Comparison of ENCODE assay signal across 8 mouse cellular contexts in the genomic region with DNA sequence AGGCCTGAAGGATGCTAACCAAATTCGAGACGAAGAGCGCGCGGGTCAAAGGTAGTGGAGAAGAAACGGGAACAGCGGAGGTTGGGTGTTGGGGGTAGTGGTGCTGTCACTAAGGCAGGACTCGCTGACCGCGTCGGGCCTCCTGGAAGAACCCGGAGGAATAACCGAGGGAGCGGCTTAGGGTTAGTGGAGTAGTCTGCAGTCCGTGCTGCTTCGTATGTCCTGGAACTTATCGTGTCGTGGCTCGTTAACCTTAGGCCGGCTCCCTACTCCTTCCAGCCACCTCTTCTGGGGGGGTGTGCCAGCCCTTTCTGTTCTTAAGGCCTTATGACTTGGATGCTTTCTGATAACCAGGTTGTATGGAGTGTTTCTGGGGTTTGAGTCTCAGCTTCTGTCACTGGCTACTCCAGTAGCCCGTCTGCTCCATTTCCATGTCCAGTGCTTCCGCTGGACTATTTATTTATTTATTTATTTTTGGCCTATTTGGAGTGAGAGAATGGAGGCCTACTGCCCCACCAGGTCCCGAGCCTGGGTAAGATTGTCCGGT. TPM values are rescaled to one million over a fixed set of nuclear protein-coding genes. Genes with fewer than 3 reads are reported as not detected.
A peak's percentile ranks its signal among the peaks of the same experiment; 100 is the strongest.
DNase-seq lines count a peak whose midpoint lies in the region; ATAC-seq and TF ChIP-seq lines count a peak whose summit lies in the region.

No protein-coding gene starts in this region.

- no peak for TF ChIP-seq RAD21 in CH12.LX (IDR thresholded peaks at IDR 0.05; ENCODE audit: low read depth, low read length)

- no peaks in the 10 kb centered on the region for H3K27me3 ChIP-seq in CH12.LX (replicated peaks)
- no peaks in the 10 kb centered on the region for H3K27me3 ChIP-seq in forebrain, embryonic 15.5 days
- H3K27me3 ChIP-seq in liver, embryonic 16.5 days (ENCODE audit: control insufficient read depth, insufficient read depth, low read depth, low read length): no peaks in the 10 kb centered on the region

- DNase-seq in frontal cortex, adult 2 months (ENCODE audit: extremely low spot score in 1 of 2, low spot score in 1 of 2): no peak
- peak; percentile 14 for DNase-seq in CH12.LX (ENCODE audit: extremely low read depth)
- DNase-seq in left cerebral cortex, postnatal 25 days (ENCODE audit: low spot score in 2 of 2): no peak
- DNase-seq in urinary bladder, postnatal 36 days (ENCODE audit: low spot score in 2 of 2): no peak
- DNase-seq in spleen, postnatal 14 days (ENCODE audit: low spot score in 2 of 2): no peak

- no peak for TF ChIP-seq CTCF in CH12.LX (conservative IDR thresholded peaks at IDR 0.05 in 1 of 2, IDR thresholded peaks at IDR 0.05 in 1 of 2; ENCODE audit: low read depth in 2 of 2, low read length in 2 of 2)

- peak overlapping the region; percentile 98 for H3K9ac ChIP-seq in CH12.LX (ENCODE audit: insufficient read depth, low read depth)
- peak overlapping the region; percentile 90 for H3K9ac ChIP-seq in forebrain, embryonic 15.5 days (replicated peaks)
- peak overlapping the region; percentile 92 for H3K9ac ChIP-seq in liver, embryonic 16.5 days (ENCODE audit: low read depth, low read length)

- peak; percentile 51 for ATAC-seq in frontal cortex, adult (ENCODE audit: low TSS enrichment)
- ATAC-seq in forebrain, embryonic 15.5 days (replicated peaks): peak; percentile 85
- ATAC-seq in liver, embryonic 16.5 days (ENCODE audit: low read depth): peak; percentile 54

- TF ChIP-seq POLR2A in CH12.LX (IDR thresholded peaks at IDR 0.05; ENCODE audit: low read depth, low read length): no peak

- H3K4me1 ChIP-seq in CH12.LX (ENCODE audit: control insufficient read depth in 1 of 2, insufficient read depth in 2 of 2): peaks cover 4 to 35% of the 10 kb centered on the region in 2 experiments; a peak in 3 of 4 replicates
- H3K4me1 ChIP-seq in forebrain, embryonic 15.5 days: peaks cover 33% of the 10 kb centered on the region
- H3K4me1 ChIP-seq in liver, embryonic 16.5 days (ENCODE audit: control insufficient read depth, low read depth, low read length): peaks cover 17% of the 10 kb centered on the region

- H3K9me3 ChIP-seq in CH12.LX (replicated peaks; ENCODE audit: low read length): no peaks in the 10 kb centered on the region
- no peaks in the 10 kb centered on the region for H3K9me3 ChIP-seq in forebrain, embryonic 15.5 days
- no peaks in the 10 kb centered on the region for H3K9me3 ChIP-seq in liver, embryonic 16.5 days (replicated peaks; ENCODE audit: control insufficient read depth, low read length)

- peak overlapping the region; percentile 57; the same call in 1 of the 2 replicates for H3K4me2 ChIP-seq in CH12.LX (ENCODE audit: insufficient read depth, low read depth, poor library complexity, severe bottlenecking)
- peak overlapping the region; percentile 61 for H3K4me2 ChIP-seq in forebrain, embryonic 15.5 days (replicated peaks)
- H3K4me2 ChIP-seq in liver, embryonic 16.5 days (ENCODE audit: low read depth, low read length): peak overlapping the region; percentile 79

- H3K79me2 ChIP-seq in CH12.LX (replicated peaks; ENCODE audit: control insufficient read depth, extremely low read depth, insufficient read depth, poor library complexity, severe bottlenecking): peaks cover 55% of the 10 kb centered on the region

- intact Hi-C loops in left cerebral cortex, postnatal 25 days (cut with DNase I): no loop called here

- 2% methylated on average over 24 of the region's 24 CpGs for WGBS in forebrain, embryonic 15.5 days
- WGBS in liver, embryonic 16.5 days (ENCODE audit: insufficient replicate concordance): under 1% methylated on average over 24 of the region's 24 CpGs

- peak overlapping the region; percentile 76 to 100 (median 81) for H3K4me3 ChIP-seq in CH12.LX (replicated peaks in 1 of 3; ENCODE audit: low read depth in 2 of 3, low read length in 2 of 3, poor library complexity in 1 of 3)
- H3K4me3 ChIP-seq in forebrain, embryonic 15.5 days: peak overlapping the region; percentile 94
- H3K4me3 ChIP-seq in liver, embryonic 16.5 days (ENCODE audit: low read depth, low read length): peak overlapping the region; percentile 96

- dilution Hi-C loops in CH12.LX (cut with MboI; ENCODE audit: extremely low pct_ligation_motif_present, extremely low pct_unique_long_range_greater_than_20kb, low sequenced_read_pairs): no loop called here

- H3K36me3 ChIP-seq in CH12.LX (replicated peaks in 1 of 2; ENCODE audit: control insufficient read depth in 1 of 2, insufficient read depth in 1 of 2, low read length in 1 of 2): peaks cover 16 to 40% of the 10 kb centered on the region in 2 experiments
- peaks cover 23% of the 10 kb centered on the region for H3K36me3 ChIP-seq in forebrain, embryonic 15.5 days
- no peaks in the 10 kb centered on the region for H3K36me3 ChIP-seq in liver, embryonic 16.5 days (ENCODE audit: control insufficient read depth, insufficient read depth)

- TF ChIP-seq EP300 in CH12.LX (IDR thresholded peaks at IDR 0.05; ENCODE audit: low read length): no peak

- in situ Hi-C loops in CH12.LX (cut with MboI; ENCODE audit: low pct_ligation_motif_present, low pct_unique_long_range_greater_than_20kb, low sequenced_read_pairs): no loop called here

- H3K27ac ChIP-seq in CH12.LX (ENCODE audit: insufficient read depth, low read depth): no peak overlapping the region
- peak overlapping the region; percentile 86 for H3K27ac ChIP-seq in forebrain, embryonic 15.5 days (replicated peaks)
- H3K27ac ChIP-seq in liver, embryonic 16.5 days (ENCODE audit: low read length): peak overlapping the region; percentile 82

TF ChIP-seq in CH12.LX, 34 proteins besides CTCF, POLR2A, EP300 and RAD21:
- TF ChIP-seq GABPA (IDR thresholded peaks at IDR 0.05; ENCODE audit: insufficient replicate concordance, low read depth, low read length) (no peak), MXI1 (IDR thresholded peaks at IDR 0.05; ENCODE audit: low read depth, low read length) (0 out of 2 replicates have a peak, but pooled peaks have one; percentile 7)
TF ChIP-seq in CH12.LX: peak in this region for 1.

RNA-seq across cellular contexts. Expression of gene Ncstn, which starts 0.4 kb away (rescaled TPM):
- polyA plus RNA-seq in frontal cortex, adult 2 months (2012; rRNA removed): 82.6 and 88.1 TPM in 2 replicates
- 21.5 and 24.5 TPM in 2 replicates for total RNA-seq in CH12.LX (2012; rRNA removed)
- total RNA-seq in CH12.LX (2014; rRNA removed): 12.4 and 15.0 TPM in 2 replicates
- 52.4 and 56.1 TPM in 2 replicates for polyA plus RNA-seq in CH12.LX (2012; ENCODE audit: insufficient read length, low read depth)
- polyA plus RNA-seq in forebrain, embryonic 15.5 days (2015; fragmentation: Nextera tagmentation; extraction: Ambion mirVana): 104 and 105 TPM in 2 replicates
- polyA plus RNA-seq in liver, embryonic 16.5 days (2015; fragmentation: Nextera tagmentation; extraction: Ambion mirVana): 39.5 and 42.9 TPM in 2 replicates
- total RNA-seq in left cerebral cortex, postnatal 25 days (2021): 10 to 100 TPM; 68.3 to 70.8 TPM

RNA-seq across cellular contexts. Expression of gene Copa, which starts 0.6 kb away (rescaled TPM):
- 114 and 122 TPM in 2 replicates for polyA plus RNA-seq in frontal cortex, adult 2 months (2012; rRNA removed)
- total RNA-seq in CH12.LX (2012; rRNA removed) (158 and 165 TPM in 2 replicates), CH12.LX (2014; rRNA removed) (155 and 157 TPM in 2 replicates)
- polyA plus RNA-seq in CH12.LX (2012; ENCODE audit: insufficient read length, low read depth): 160 and 165 TPM in 2 replicates
- 207 TPM in 2 replicates for polyA plus RNA-seq in forebrain, embryonic 15.5 days (2015; fragmentation: Nextera tagmentation; extraction: Ambion mirVana)
- polyA plus RNA-seq in liver, embryonic 16.5 days (2015; fragmentation: Nextera tagmentation; extraction: Ambion mirVana): 75.9 and 82.2 TPM in 2 replicates
- total RNA-seq in left cerebral cortex, postnatal 25 days (2021): 100 to 1,000 TPM; 146 to 154 TPM

RNA-seq across cellular contexts. Expression of gene Nhlh1, which starts 25.6 kb away (rescaled TPM):
- polyA plus RNA-seq in frontal cortex, adult 2 months (2012; rRNA removed): 0.30 and 0.50 TPM in 2 replicates
- not detected in 2 replicates for total RNA-seq in CH12.LX (2012; rRNA removed)
- not detected in 2 replicates for total RNA-seq in CH12.LX (2014; rRNA removed)
- 0.16 TPM in 1 of 2 replicates, not detected in the other for polyA plus RNA-seq in CH12.LX (2012; ENCODE audit: insufficient read length, low read depth)
- 3.9 and 4.6 TPM in 2 replicates for polyA plus RNA-seq in forebrain, embryonic 15.5 days (2015; fragmentation: Nextera tagmentation; extraction: Ambion mirVana)
- polyA plus RNA-seq in liver, embryonic 16.5 days (2015; fragmentation: Nextera tagmentation; extraction: Ambion mirVana): not detected in 2 replicates
- under 1 TPM; 0.23 to 0.64 TPM for total RNA-seq in left cerebral cortex, postnatal 25 days (2021)

RNA-seq across cellular contexts. Expression of gene Pex19, which starts 43.6 kb away (rescaled TPM):
- polyA plus RNA-seq in frontal cortex, adult 2 months (2012; rRNA removed): 81.2 and 84.3 TPM in 2 replicates
- total RNA-seq in CH12.LX (2012; rRNA removed): 43.5 and 46.0 TPM in 2 replicates
- total RNA-seq in CH12.LX (2014; rRNA removed): 47.9 and 53.6 TPM in 2 replicates
- polyA plus RNA-seq in CH12.LX (2012; ENCODE audit: insufficient read length, low read depth): 58.2 and 60.5 TPM in 2 replicates
- polyA plus RNA-seq in forebrain, embryonic 15.5 days (2015; fragmentation: Nextera tagmentation; extraction: Ambion mirVana): 155 and 160 TPM in 2 replicates
- polyA plus RNA-seq in liver, embryonic 16.5 days (2015; fragmentation: Nextera tagmentation; extraction: Ambion mirVana): 42.4 and 43.9 TPM in 2 replicates
- total RNA-seq in left cerebral cortex, postnatal 25 days (2021): 10 to 100 TPM; 95.2 to 97.2 TPM

RNA-seq across cellular contexts. Expression of gene Vangl2, which starts 54.7 kb away (rescaled TPM):
- polyA plus RNA-seq in frontal cortex, adult 2 months (2012; rRNA removed): 11.5 and 13.4 TPM in 2 replicates
- total RNA-seq in CH12.LX (2012; rRNA removed) (5.0 and 7.3 TPM in 2 replicates), CH12.LX (2014; rRNA removed) (3.6 and 4.1 TPM in 2 replicates)
- polyA plus RNA-seq in CH12.LX (2012; ENCODE audit: insufficient read length, low read depth): 7.9 and 9.4 TPM in 2 replicates
- 48.0 and 51.5 TPM in 2 replicates for polyA plus RNA-seq in forebrain, embryonic 15.5 days (2015; fragmentation: Nextera tagmentation; extraction: Ambion mirVana)
- polyA plus RNA-seq in liver, embryonic 16.5 days (2015; fragmentation: Nextera tagmentation; extraction: Ambion mirVana): 0.41 and 0.57 TPM in 2 replicates
- total RNA-seq in left cerebral cortex, postnatal 25 days (2021): 10 to 100 TPM; 13.3 to 13.5 TPM
